Mouse (Mus musculus) neural tube, embryonic 10.5 days (tissue): ENCODE measurements at regions not wholly inside any gene's neighbourhood (a gene's known extent, or its start where the extent isn't known, plus 50 kb on each side); places are given as distances from the start of the nearest gene placed in this dataset.
A peak's percentile ranks its signal among the peaks of the same experiment; 100 is the strongest.

Experiments used
- DNase-seq: peaks from one replicate; pipeline ENCODE4 v3.0.0-alpha.2; 2017; ENCODE audit warnings: low spot score; ENCODE audit errors: extremely low spot score

GRCm38 (mm10) chr11:65495034-65495433 lies 225.2 kb upstream of the Myocd start:
- peak; percentile 32 for DNase-seq

DNA sequence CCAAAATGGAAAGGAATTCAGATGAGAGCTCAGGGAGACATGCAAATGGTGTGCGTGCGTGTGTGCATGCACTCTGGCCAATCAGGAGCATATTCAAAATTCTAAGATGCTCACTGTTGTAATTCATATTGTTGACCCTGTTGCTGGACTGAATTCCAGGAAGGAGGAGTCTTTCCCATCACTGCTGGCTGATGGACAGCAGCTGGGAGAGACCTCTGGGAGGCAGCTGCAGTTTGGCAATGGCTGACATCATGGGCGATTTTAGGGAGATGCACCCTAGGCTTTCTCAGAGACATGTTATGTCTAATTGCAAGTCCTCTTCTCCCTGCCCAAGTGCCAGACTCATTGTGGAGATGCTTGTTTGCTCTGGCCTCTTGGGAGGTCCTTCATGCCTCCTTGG lies 220.6 kb upstream of the Myocd start:
- DNase-seq, result no peak

- DNase-seq, result no peak
Measured at GRCm38 (mm10) chr11:65475821-65476540, 206.2 kb upstream of the Myocd start.

DNA sequence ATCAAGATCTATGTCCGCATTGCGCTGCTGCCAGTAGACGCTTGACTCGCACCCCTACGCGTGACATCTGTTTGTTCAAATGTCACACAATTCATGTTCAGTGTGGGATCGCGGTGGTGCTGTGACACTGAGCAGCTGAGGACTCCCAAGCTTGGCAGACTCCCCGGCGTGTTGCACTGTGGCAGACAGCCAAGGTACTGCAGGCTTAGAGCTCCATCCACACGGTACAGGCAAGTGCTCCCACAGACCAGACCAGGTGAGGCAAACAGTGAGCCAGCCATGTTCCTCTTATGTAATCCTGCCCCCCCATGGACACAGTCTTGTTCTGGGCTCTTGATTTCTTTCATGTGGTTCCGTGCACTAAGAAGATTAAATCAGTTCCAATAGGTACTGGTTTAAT lies 205.5 kb upstream of the Myocd start:
- no peak for DNase-seq

- no peak for DNase-seq
Measured at GRCm38 (mm10) chr11:65469762-65470741, 200.3 kb upstream of the Myocd start.

- DNase-seq, result no peak
Measured at GRCm38 (mm10) chr11:65461044-65461443, 191.3 kb upstream of the Myocd start.

DNA sequence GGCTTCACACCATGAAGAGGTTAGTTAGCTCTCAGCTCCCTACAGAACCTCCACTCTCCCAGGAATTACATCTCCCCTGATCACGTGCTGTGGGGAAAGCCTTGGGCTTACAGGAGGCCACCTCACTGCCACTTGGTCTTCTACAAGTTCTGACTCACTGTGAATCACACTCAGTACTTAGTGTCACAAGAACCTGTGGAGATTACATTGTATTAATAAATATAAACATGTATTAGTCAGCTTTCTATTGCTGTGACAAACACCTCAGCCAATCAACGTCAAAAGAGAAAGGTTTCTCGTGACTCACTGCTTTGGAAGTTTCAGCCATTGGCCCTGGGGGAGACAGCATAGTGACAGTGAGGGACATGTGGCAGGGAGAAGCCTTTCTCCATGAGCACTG lies 178.6 kb upstream of the Myocd start:
- no peak for DNase-seq

DNA sequence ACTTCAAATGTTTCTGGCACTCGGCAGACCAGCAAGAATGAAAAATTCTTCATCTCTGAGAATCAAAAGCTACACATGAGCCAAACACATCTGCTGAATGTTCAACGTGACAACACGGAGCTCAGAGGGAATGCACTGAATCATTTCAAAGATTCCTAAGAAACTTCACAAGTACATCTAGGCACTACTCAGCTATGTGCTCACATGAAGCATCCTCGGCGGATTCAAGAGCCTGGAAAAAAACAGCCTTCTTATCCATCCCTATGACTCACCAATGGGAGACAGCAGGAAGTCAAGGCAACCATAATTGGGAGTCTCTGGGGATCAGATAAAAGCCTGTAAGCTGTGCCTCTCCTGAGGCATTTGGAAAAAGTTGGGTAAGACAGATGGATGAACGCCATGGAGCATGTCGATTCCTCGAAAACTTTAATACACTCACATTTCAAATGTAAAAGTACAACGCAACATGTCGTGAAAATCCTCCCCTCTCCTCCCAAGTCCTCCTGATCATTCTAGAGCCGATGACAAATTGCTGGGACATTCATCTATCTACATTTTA lies 173.8 kb upstream of the Myocd start:
- DNase-seq, result no peak

DNA sequence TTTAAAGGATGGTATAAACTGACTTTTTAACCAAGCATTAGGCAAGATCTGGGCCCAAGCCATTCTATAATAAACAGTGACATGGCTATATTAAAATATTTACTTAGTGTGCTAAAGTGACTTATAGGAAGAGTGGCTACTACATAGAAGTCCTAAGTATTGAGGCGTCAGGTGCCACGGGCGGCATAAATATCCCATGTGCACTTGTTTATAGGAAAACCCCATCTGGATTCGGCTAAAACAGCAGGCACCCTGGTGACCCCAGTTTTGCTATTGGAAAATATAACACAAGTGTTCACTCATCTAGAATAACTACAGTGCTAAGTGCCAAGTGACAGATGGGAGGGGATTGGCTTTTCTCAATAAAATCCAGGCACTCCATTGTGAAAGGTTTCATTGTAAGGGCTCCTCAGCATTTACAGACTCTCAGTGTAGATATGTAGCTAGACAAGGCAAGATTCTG lies 165.9 kb upstream of the Myocd start:
- DNase-seq, result no peak

DNA sequence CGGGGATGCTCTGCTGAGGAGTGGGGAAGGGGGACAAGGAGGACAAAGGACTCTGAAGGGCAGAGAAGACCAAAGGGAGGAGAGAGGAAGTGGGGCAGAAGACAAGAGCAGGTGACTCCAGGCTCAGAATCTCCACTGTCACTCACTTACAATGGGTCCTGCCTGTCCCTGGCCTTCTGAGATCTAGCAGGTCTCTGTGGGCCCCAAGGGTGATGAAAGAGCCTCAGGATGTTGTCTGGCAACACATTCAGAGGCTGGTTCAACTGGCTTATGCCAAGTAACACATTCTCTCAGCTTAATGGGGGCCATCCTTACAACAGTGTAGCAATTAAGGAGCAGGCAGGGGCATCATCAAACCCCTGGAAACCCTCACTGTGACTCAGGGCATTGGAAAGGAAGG lies 152.1 kb upstream of the Myocd start:
- no peak for DNase-seq

DNA sequence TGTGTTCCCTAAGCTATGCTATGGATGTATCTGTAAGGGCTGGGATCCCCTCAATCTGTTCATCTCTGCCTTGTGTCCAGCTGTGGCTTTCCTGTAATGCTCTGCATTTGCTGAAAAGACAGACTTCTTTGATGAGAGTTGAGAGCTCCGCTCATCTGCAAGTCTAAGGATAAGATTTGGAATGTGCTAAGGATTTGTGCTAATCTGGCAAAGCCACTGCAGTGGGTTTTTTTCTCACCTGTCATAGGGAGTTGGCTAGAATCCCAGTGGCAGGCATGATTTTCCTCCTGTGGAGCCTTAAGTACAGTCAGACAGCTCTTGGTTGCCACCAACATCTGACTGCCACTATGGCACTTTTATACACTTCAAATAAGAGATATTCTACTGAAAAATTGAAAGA lies 138.8 kb upstream of the Myocd start:
- DNase-seq, result no peak

DNA sequence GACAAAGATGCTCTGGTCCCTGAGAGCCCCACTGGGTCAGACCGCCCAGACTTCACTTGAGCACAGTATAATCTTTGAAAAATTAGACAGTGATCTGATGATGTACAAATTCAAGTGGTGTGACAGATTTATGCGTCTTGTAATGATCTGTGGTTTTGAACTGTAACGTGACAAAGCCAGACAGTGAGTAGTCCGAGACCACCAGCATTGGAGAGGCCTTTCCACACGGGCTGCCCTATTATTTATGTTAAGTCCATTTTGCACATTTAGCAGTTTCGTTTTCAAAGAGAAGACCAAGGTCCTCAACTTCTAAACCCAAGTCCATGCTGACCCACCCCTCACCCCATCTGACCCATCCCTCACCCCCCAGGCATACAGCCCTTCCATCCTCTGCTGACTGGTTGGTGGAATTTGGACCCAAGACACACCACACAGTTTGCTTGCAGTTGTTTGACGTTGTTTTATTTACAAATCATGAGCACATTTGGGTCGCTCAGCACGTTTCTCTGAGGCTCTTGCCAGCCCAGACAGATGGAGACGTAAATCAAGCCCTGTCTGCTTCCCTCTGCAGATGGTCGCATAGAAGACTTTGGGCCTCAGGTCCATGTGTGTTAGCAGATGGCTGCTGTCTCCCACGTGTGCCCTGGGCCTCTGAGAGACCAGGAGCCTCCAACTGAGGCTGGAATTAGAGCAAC lies 132.8 kb upstream of the Myocd start:
- no peak for DNase-seq

GRCm38 (mm10) chr11:65389238-65389637 lies 119.4 kb upstream of the Myocd start:
- DNase-seq, result no peak

DNA sequence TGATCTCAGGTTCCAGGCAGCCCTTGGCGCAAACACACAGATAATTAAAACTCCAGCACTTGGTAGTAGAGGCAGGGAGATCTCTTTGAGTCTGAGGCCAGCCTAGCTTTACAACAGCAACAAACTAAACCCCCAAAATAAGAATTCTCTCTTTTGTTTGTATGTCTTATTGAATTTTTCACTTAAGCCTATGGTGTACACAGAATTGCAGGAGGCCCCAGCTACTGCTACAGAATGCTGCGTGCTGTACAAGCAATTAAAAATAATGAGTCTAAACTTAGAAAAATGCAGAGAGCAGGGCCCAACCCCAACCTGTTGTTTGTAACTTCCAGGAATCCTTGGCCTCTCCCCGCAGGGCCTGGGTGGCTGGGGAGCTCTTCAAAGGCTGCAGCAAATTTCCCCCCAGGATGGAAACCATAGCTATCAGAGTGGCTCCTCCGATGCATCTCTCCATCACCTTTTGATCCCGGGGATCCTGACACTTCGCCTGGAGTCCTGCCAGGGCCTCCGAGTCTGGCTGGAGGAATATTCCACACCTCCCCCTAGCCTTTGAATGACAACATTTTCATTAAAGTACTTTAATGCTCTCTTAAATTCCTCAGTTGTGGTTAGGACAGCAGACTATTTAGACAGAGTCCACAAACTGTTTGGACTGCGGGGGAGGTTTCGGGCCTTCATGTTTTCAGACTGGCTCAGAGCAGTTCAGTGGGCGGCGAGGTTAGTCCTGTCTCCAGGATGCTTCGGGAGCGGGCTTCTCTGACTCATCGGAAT lies 116.7 kb upstream of the Myocd start:
- no peak for DNase-seq

DNA sequence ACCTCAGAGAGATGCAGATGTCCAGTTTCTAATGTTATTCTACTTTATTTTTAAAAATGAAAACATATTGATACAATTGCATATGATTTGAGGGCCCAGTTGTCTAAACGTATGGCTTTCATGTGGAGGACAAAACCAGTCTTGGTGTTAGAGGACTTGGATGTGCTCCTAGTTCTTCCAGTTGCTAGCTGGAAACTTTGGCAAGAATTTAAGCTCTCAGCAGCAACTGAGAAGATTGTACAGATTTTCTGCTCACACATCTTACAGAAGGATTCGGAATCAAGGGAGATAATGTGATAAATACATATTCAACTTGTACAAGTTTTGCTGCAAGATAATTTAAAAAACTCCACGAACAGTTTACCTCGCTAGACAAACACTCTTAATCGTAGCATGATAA lies 105.6 kb upstream of the Myocd start:
- DNase-seq, result no peak

- DNase-seq, result no peak
Measured at GRCm38 (mm10) chr11:65373136-65373535, 103.3 kb upstream of the Myocd start.

DNA sequence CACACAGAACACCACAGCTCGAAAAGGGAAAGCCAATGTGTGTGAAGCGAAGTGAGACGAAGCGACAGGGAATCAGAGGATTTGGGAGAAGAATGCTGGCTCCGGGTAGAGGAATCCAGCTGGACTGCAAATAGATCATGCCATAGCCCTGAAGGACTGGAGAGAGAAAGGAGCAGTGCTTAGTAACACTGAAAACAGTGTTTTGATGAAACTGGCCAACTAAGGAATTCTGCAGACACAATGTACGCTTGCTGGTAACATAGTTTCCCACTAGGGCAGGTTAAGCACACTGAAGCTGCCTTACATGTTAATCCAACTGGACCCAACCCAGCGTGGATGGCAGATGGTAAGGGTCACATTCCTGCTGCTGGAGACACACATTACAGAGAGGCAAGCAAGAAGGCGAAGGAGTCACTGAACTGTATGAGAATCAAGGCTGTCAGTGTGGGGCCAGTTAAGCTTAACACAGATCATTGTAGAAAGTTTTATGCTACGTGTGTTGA lies 102.6 kb upstream of the Myocd start:
- DNase-seq, result no peak

DNA sequence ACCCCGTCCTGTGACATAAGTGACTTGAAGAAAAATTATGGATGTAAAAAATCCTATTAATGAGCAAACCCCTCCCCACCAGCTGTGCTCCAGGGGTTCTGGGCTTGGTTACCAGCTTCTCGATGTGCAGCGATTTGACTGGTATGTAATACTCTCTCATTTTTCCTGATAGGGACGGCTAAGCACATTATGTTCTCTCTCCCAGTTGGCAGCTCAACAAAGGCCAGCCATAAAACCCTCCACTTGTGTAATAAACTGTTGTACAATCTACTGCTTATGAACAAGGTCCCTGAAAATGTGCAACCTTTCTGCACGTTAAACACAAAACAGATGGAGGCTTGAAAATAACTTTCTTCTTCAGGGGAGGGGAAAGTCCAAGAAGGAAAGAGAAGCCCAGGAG lies 98.0 kb upstream of the Myocd start:
- DNase-seq, result no peak

GRCm38 (mm10) chr11:65366677-65367370 lies 97.0 kb upstream of the Myocd start:
- DNase-seq, result no peak
